Mouse (Mus musculus) c-Kit-positive CD71-positive TER-119-negative erythroid progenitor cells, embryonic 14.5 days (primary cell): ENCODE results near the gene Usp37.
"Not testable (repeated sequence)": the region's sequence is repeated elsewhere in the genome, so short reads cannot be mapped to it uniquely, and the experiment has no call there.

ENCODE experiments used
- DNase-seq: peaks from one replicate; pipeline ENCODE4 v3.0.0-alpha.2; 2013; ENCODE audit warnings: low read depth

The Usp37 gene

DNA sequence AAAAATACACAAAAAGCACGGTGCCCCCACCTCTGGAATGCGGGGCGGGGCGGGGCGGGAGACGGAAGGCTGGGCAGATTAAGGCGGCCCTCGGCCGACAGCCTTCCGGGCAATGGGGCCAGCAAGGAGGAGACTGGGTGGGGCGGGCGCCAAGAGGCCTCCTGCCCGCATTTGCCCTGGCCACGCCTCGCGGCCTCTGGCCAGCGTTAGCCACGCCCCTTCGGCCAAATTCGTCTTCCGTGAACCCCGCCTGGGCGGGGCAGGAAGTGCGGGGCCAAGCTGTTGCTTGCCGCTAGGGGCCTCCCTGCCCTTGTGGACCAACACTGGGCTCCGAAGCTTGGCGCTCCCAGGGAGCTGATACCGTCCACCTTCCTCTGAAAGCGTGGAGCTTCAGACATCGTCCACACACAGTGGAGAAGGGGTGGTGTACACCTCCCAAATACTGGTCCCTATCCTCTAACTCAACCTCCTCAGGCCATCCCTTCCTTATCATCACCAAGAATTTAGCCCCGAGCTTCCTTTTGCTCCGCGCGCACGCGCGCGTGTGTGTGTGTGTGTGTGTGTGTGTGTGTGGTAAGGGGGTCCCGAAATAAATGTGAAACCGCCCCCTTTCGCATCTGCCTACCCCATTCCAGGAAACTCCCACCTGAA, 146.7 kb downstream of the Usp37 start:
- DNase-seq: peak; percentile 96

DNA sequence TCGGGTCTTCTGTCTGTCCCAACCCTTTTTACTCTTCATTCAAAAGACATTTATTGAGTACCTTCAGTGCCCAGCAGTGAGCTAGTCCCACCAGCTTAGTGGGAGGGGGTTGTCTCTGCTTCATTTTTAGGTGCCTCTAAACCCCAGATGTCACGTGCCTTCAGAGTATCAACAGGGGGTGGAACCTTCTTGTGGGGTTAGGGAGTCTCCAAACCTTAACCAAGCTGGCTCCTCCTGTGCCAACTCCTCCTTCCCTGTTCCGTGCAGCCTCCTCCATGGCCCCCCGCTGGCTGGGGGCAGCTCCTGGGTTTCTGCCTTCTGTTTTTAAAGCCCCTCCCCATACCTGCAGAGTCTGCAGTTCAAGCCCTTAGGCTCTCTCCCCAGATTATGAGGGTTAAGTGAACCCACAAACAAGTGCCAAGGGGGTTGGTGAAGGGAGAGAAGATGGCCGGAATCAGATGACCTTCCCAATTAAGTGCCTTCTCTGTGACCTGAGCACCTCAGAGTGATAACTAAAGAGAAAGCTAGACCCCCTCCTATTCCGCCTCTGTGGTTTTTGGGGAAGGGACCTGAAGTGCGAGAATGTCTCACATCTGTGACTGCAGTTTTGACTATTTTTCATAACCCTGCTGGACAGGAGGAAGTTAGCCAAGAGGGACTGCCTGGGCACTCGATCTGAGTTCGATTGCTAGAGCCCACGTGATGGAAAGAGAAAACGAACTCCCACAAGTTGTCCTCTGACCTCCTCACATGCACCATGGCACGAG, 147.4 kb downstream of the Usp37 start:
- not testable (repeated sequence) for DNase-seq

DNA sequence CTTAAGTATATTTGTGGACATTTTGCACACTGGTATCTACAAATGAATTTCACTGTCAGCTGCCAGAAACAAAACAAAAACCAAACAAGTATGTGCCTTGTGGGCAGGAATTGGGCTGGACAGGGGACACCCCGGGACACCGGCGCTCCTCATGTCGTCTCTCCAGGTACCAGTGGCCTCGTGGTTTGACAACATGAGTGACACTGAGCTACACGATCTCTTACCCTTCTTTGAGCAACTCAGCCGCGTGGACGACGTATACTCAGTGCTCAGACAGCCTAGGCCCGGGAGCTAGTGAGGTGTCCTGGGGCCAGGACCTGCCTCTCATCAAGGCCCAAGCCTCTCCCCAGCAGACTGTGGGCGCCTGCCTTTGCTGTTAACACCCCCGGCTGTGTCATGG, 148.8 kb downstream of the Usp37 start:
- DNase-seq: no peak

DNA sequence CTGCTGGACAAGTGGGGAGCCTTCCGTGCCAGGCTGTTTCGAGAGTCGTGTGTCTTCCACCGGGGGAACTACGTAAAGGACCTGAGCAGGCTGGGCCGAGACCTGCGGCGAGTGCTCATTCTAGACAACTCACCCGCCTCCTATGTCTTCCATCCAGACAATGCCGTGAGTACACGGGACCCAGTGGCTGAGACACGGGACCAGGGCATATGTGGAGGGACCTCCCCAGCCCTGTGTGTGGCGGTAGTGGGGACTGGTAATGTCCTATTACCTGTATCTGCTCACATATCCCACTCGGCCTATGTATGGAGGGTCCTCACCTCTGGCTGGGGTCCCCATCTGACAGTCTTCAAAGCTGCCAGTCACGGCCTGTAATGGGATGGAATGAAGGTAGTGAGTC, 149.2 kb downstream of the Usp37 start:
- DNase-seq: no peak

DNA sequence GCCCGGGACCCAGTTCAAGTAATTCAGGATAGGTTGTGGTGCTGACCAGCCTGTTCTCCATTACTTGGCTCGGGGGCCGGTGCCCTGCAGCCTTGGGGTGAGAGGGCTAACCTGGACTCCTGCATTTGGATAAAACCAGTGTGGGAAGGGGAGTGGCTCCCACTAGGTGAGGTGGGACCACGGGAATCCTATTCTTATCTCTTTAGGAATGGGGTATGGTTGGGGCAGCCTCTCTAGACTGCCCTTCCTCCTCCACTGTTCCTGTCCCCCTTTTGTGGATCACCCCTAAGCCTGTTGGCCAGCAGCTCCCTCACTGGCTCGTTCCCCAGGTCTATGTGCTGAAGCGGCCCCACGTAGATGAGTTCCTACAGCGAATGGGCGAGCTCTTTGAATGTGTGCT, 149.8 kb downstream of the Usp37 start:
- DNase-seq: no peak

GRCm38 (mm10) chr1:74393697-74394096, 150.4 kb downstream of the Usp37 start:
- DNase-seq: no peak

DNA sequence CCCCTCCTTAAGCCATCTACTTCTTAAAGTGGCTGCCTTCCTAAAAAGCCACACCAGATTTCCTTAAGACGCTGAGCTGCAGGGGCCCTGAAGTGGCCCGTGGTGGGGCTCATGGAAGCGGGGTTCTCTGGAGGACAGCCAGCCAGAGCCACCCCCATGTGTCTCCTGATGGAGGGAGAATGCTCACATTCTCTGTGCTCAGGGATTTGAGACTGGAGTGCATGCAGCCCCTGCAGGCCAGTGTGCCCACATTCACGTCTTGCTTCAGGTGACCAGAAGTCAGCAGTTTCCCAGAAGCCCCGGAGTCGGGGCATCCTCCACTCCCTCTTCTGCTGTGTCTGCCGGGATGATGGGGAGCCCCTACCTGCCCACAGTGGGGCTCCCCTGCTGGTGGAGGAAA, 151.1 kb downstream of the Usp37 start:
- no peak for DNase-seq

DNA sequence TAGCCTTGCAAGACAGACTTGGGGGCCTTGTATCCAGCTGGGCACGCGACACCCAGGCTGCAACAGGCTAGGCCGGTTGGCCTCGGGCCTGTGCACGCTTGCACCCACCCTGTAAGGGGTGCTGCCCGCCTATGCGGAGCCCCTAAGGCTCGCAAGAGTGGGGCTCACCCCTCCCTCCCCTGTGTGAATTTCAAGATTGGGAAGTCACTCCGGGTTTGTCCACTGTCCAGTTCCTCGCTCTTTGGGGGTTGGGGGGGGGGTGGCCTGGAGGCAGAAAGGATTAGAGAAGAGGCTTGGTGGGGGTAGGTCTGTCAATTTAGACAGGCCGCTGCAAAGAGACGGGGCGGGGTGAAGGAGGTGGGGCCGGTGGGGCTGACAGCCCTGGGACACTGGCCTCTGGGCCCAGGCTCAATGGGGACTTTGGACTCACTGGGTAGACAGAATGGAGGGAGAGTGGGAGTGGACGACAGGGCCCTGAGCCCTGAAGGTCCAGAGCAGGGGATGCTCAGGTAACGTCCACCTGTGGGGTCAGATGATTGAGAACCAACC, 151.6 kb downstream of the Usp37 start:
- no peak for DNase-seq

DNA sequence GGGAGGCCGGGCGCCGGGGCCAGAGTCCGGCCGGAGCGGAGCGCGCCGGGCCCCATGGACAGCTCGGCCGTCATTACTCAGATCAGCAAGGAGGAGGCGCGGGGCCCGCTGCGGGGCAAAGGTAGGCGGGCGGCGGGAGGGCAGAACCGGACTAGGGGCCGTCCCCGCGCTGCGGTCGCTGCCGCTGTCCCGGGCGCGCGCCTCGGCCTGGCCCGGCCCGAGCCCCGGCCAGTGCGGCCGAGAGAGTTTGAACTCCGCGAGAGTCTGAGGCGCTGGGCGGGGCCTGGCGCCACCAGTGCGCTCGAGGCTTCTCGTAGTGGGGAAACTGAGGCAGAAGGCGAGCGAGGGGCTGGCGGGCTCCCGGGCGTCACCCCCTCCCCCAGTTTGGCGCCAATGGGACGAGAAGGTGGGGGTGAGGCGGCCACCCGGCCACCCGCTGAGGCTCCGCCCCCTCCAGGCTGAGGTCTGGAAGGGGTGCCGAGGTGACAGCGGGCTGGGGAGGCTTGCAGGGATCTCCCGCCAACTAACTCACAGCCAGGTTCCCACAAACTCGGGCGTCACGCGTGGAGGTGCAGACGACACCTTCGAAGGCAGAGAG, 152.1 kb downstream of the Usp37 start:
- no peak for DNase-seq

DNA sequence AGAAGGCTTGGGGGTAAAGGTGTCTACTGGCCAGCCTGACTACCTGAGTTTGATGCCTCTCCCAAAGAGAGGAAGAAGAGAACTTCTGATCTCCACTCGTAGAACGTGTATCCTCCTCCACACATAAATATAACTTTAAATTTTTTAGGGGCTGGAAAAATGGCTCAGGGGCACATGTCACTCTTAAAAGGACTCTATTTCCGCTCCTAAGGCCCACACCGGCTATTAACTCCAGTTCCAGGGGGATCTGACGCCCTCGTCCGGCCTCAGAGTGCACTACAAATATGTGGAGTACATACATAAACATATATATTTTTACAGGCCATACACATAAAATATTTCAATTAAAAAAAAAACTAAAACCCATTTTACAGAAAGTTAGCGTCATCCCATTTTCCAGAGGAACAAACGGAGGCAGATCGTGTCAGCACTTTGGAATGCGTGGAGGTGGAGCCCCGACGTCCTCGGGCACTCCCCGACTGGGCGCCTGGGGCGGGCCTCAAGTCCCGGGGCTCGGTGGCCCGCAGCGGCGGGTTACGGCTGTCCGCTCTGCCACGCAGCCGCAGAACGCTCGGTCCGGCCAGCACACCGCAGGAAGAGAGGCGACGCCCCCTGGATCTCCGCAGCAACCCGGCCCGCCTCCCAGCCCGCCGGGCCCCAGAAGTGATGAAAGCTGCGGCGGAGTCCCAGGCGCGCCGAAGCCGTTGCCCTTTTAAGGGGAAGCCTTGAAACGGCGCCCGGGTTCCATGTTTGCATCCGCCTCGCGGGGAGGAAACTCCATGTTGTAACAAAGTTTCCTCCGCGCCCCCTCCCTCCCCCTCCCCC, 152.9 kb downstream of the Usp37 start, which contains the start of gene Ctdsp1:
Gene Ctdsp1, plus strand, starts transcription at position 586 of the 825 bp plus-strand sequence.
- peak; percentile 83 for DNase-seq

DNA sequence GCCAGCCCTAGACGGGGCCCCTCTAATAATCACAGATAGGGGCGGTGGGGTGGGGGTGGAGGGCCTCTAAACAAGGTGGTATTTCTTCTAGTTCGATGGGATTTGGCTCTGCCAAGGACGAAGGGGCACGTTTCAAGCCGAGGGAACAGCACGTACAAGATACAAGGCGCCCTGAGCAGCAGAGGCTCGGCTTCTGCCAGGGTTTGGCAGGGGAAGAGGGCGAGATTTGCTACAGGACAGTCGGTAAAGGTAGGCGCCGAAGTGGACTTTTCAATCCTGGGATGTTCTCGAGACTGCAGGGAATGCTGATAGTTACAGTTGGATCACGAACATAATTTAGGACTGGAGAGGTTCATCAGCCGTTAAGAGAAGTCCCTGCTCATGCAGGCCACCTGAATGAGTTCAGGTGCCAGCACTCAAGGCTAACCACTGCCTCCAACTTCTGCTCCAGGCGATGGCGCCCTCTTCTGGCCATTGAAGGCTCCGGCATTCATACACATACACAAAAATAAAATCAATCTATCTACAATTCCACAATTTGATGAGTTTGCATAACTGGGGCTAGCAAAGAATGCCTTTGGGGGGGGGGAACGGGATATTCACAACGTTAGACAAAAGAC, 153.7 kb downstream of the Usp37 start:
- peak; percentile 78 for DNase-seq

DNA sequence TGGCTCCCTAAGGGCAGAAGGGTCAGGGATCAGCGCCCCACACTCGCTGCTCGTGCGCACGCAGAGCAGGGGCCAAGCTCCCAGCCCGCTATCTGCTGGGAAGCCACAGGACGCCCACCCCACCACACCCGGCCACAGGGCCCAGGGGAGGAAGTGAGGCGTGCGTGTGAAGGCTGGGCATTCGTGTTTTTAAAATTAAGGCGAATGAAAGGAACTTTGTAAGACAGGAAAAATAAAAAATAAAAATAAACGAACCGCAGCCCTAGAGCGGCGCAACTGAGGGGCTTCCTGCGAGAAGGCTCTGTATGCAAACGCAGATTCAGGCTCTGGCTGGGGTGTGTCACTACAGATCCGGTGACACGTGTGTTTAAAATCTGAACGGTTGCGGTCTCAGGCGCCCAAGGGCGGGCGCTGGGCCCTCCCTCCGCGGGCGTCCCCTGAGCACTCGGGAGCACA, 154.2 kb downstream of the Usp37 start:
- no peak for DNase-seq

DNA sequence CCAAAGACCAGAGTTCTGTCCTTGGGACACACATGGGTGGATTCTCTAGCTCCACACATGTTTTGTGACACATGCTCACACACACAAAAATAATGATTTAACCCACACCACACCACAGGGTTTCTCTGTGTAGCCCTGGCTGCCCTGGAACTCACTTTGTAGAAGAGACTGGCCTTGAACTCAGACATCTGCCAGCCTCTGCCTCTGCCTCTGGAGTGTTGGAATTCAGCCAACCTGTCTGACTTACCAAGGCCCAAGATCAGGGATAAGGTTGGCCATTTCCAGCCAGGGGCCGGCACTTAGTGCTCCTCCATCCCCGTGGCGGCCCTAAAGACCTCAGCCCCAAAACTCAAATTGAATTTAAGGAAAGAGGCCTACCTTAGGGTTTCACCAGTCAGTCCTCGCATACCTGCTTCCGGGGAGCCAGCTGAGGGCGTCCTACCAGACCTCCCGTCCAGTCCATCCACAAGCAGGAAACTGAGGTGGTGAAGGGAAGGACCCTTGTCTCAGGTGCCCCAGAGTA, 155.6 kb downstream of the Usp37 start:
- DNase-seq: no peak

DNA sequence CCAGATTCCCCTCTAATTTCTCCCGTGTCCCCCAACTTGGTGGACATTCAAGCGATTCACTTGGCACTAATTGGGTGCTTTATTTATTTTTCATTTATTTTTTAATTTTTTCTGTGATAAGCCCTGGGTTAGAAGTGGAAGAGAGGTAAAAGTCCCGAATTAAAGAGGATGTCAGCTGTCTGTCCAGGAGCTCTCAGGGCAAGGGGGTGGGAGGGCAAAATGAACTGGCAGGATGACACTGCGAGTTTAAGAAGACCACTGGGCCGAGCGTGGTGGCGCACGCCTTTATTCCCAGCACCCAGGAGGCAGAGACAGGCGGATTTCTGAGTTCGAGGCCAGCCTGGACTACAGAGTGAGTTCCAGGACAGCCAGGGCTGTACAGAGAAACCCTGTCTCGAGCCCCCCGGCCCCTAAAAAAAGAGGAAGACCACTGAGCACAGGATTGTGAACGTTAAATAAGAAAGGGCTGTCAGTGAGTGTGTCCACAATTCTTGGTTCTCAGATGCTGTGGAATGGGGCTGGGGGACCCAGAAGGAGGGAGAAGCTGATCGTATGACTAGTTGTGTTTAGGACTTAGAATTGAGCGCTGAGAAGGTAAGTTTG, 156.6 kb downstream of the Usp37 start:
- DNase-seq: no peak

GRCm38 (mm10) chr1:74386714-74387385, 157.2 kb downstream of the Usp37 start:
- peak; percentile 91 for DNase-seq

DNA sequence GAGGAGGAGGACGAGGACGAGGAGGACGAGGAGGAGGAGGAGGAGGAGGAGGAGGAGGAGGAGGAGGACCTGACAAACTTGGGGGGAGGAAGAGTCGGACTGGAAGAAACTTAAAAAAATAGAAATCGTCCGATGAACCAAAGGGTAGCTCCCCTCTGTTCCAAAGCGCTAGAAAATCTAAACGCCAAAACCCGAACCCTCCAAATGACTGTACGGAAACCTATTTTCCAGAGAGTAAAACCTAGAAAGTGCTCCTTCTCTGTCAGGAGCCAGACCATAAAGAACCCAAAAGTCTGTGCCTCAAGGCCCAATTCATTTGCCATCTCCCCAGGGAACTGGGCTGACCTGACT, 157.7 kb downstream of the Usp37 start:
- DNase-seq: no peak

GRCm38 (mm10) chr1:74385531-74385930, 158.6 kb downstream of the Usp37 start:
- no peak for DNase-seq
